Mouse (Mus musculus): ENCODE results near the gene 2010111I01Rik. TPM values are rescaled to one million over a fixed set of nuclear protein-coding genes. Genes with fewer than 3 reads are reported as not detected.

Gene 2010111I01Rik
- polyA plus RNA-seq, 1 experiment from 2014 or later: 23.5 TPM

GRCm38 (mm10) chr13:63087865-63088683 is 123.4 kb downstream of the 2010111I01Rik start:
- no peak for ATAC-seq
- no peaks in the 10 kb centered on the region for H3K36me3 ChIP-seq (ENCODE audit: control insufficient read depth, insufficient read depth, low read length)
- no peaks in the 10 kb centered on the region for H3K9me3 ChIP-seq (replicated peaks; ENCODE audit: control insufficient read depth, low read length)
- H3K27ac ChIP-seq (ENCODE audit: low read depth, low read length): no peak overlapping the region
- H3K9ac ChIP-seq (ENCODE audit: low read length): no peak overlapping the region
- no peak overlapping the region for H3K4me2 ChIP-seq (ENCODE audit: low read length)
- H3K4me3 ChIP-seq (ENCODE audit: low read depth, low read length): no peak overlapping the region
- H3K4me1 ChIP-seq (ENCODE audit: control insufficient read depth, insufficient read depth, low read length): no peaks in the 10 kb centered on the region
- no peak for DNase-seq (ENCODE audit: low spot score)
- no peaks in the 10 kb centered on the region for H3K27me3 ChIP-seq (replicated peaks; ENCODE audit: control insufficient read depth, insufficient read depth, low read length)
- 91% methylated on average over 7 of the region's 7 CpGs for WGBS

- H3K9me3 ChIP-seq (replicated peaks; ENCODE audit: control insufficient read depth, low read length): no peaks in the 10 kb centered on the region
- no peak overlapping the region for H3K4me2 ChIP-seq (ENCODE audit: low read length)
- 0 out of 2 replicates have a peak, but pooled peaks cover 2% of the 10 kb centered on the region for H3K4me1 ChIP-seq (ENCODE audit: control insufficient read depth, insufficient read depth, low read length)
- H3K36me3 ChIP-seq (ENCODE audit: control insufficient read depth, insufficient read depth, low read length): no peaks in the 10 kb centered on the region
- DNase-seq (ENCODE audit: low spot score) (no peak), ATAC-seq (no peak)
- no peak overlapping the region for H3K27ac ChIP-seq (ENCODE audit: low read depth, low read length)
- H3K27me3 ChIP-seq (replicated peaks; ENCODE audit: control insufficient read depth, insufficient read depth, low read length): no peaks in the 10 kb centered on the region
- 72% methylated on average over 4 of the region's 4 CpGs for WGBS
- H3K4me3 ChIP-seq (ENCODE audit: low read depth, low read length): no peak overlapping the region
- H3K9ac ChIP-seq (ENCODE audit: low read length): no peak overlapping the region
Measured at GRCm38 (mm10) chr13:63089513-63089912, 124.8 kb downstream of the 2010111I01Rik start.

GRCm38 (mm10) chr13:63091246-63091645 is 126.6 kb downstream of the 2010111I01Rik start:
- no peaks in the 10 kb centered on the region for H3K9me3 ChIP-seq (replicated peaks; ENCODE audit: control insufficient read depth, low read length)
- no peaks in the 10 kb centered on the region for H3K36me3 ChIP-seq (ENCODE audit: control insufficient read depth, insufficient read depth, low read length)
- DNase-seq (ENCODE audit: low spot score) (no peak), ATAC-seq (no peak)
- 0 out of 2 replicates have a peak, but pooled peaks cover 4% of the 10 kb centered on the region for H3K4me1 ChIP-seq (ENCODE audit: control insufficient read depth, insufficient read depth, low read length)
- H3K27me3 ChIP-seq (replicated peaks; ENCODE audit: control insufficient read depth, insufficient read depth, low read length): no peaks in the 10 kb centered on the region
- no peak overlapping the region for H3K27ac ChIP-seq (ENCODE audit: low read depth, low read length)
- no peak overlapping the region for H3K9ac ChIP-seq (ENCODE audit: low read length)
- 71% methylated on average over 2 of the region's 2 CpGs for WGBS
- no peak overlapping the region for H3K4me3 ChIP-seq (ENCODE audit: low read depth, low read length)
- H3K4me2 ChIP-seq (ENCODE audit: low read length): no peak overlapping the region

GRCm38 (mm10) chr13:63092299-63092698 is 127.6 kb downstream of the 2010111I01Rik start:
- no peak for DNase-seq (ENCODE audit: low spot score)
- no peak for ATAC-seq
- Histone ChIP-seq H3K9ac (ENCODE audit: low read length) (no peak overlapping the region), H3K4me3 (ENCODE audit: low read depth, low read length) (no peak overlapping the region), H3K27ac (ENCODE audit: low read depth, low read length) (no peak overlapping the region), H3K36me3 (ENCODE audit: control insufficient read depth, insufficient read depth, low read length) (no peaks in the 10 kb centered on the region), H3K4me2 (ENCODE audit: low read length) (no peak overlapping the region), H3K9me3 (replicated peaks; ENCODE audit: control insufficient read depth, low read length) (no peaks in the 10 kb centered on the region), H3K4me1 (ENCODE audit: control insufficient read depth, insufficient read depth, low read length) (0 out of 2 replicates have a peak, but pooled peaks cover 4% of the 10 kb centered on the region), H3K27me3 (replicated peaks; ENCODE audit: control insufficient read depth, insufficient read depth, low read length) (no peaks in the 10 kb centered on the region)
- WGBS: 85% methylated on average over 2 of the region's 2 CpGs

- no peak for ATAC-seq
- Histone ChIP-seq H3K27ac (ENCODE audit: low read depth, low read length) (no peak overlapping the region), H3K4me2 (ENCODE audit: low read length) (no peak overlapping the region), H3K9me3 (replicated peaks; ENCODE audit: control insufficient read depth, low read length) (no peaks in the 10 kb centered on the region), H3K4me3 (ENCODE audit: low read depth, low read length) (no peak overlapping the region), H3K9ac (ENCODE audit: low read length) (no peak overlapping the region), H3K36me3 (ENCODE audit: control insufficient read depth, insufficient read depth, low read length) (no peaks in the 10 kb centered on the region), H3K4me1 (ENCODE audit: control insufficient read depth, insufficient read depth, low read length) (0 out of 2 replicates have a peak, but pooled peaks cover 4% of the 10 kb centered on the region), H3K27me3 (replicated peaks; ENCODE audit: control insufficient read depth, insufficient read depth, low read length) (0 out of 2 replicates have a peak, but pooled peaks cover under 1% of the 10 kb centered on the region)
- WGBS: 99% methylated on average over 2 of the region's 2 CpGs
- no peak for DNase-seq (ENCODE audit: low spot score)
Measured at GRCm38 (mm10) chr13:63092874-63093273, 128.2 kb downstream of the 2010111I01Rik start.

- H3K9ac ChIP-seq (ENCODE audit: low read length): no peak overlapping the region
- no peak overlapping the region for H3K4me2 ChIP-seq (ENCODE audit: low read length)
- no peak for DNase-seq (ENCODE audit: low spot score)
- 0 out of 2 replicates have a peak, but pooled peaks cover 6% of the 10 kb centered on the region for H3K27me3 ChIP-seq (replicated peaks; ENCODE audit: control insufficient read depth, insufficient read depth, low read length)
- 88% methylated on average over 6 of the region's 6 CpGs for WGBS
- ATAC-seq: no peak
- no peak overlapping the region for H3K27ac ChIP-seq (ENCODE audit: low read depth, low read length)
- H3K9me3 ChIP-seq (replicated peaks; ENCODE audit: control insufficient read depth, low read length): no peaks in the 10 kb centered on the region
- H3K4me3 ChIP-seq (ENCODE audit: low read depth, low read length): no peak overlapping the region
- H3K4me1 ChIP-seq (ENCODE audit: control insufficient read depth, insufficient read depth, low read length): 0 out of 2 replicates have a peak, but pooled peaks cover 4% of the 10 kb centered on the region
- H3K36me3 ChIP-seq (ENCODE audit: control insufficient read depth, insufficient read depth, low read length): no peaks in the 10 kb centered on the region
Measured at GRCm38 (mm10) chr13:63093636-63094035, 128.9 kb downstream of the 2010111I01Rik start.

GRCm38 (mm10) chr13:63094317-63095131 is 129.8 kb downstream of the 2010111I01Rik start:
- no peaks in the 10 kb centered on the region for H3K36me3 ChIP-seq (ENCODE audit: control insufficient read depth, insufficient read depth, low read length)
- H3K27me3 ChIP-seq (replicated peaks; ENCODE audit: control insufficient read depth, insufficient read depth, low read length): 0 out of 2 replicates have a peak, but pooled peaks cover 6% of the 10 kb centered on the region
- ATAC-seq (peak; percentile 48; the same call in 1 of the 2 replicates), DNase-seq (ENCODE audit: low spot score) (peak; percentile 60)
- H3K27ac ChIP-seq (ENCODE audit: low read depth, low read length): no peak overlapping the region
- H3K9ac ChIP-seq (ENCODE audit: low read length): no peak overlapping the region
- H3K4me2 ChIP-seq (ENCODE audit: low read length): no peak overlapping the region
- 0 out of 2 replicates have a peak, but pooled peaks cover 4% of the 10 kb centered on the region for H3K4me1 ChIP-seq (ENCODE audit: control insufficient read depth, insufficient read depth, low read length)
- 2% methylated on average over 8 of the region's 8 CpGs for WGBS
- H3K9me3 ChIP-seq (replicated peaks; ENCODE audit: control insufficient read depth, low read length): no peaks in the 10 kb centered on the region
- H3K4me3 ChIP-seq (ENCODE audit: low read depth, low read length): no peak overlapping the region

GRCm38 (mm10) chr13:63096764-63097163 is 132.1 kb downstream of the 2010111I01Rik start:
- Histone ChIP-seq H3K36me3 (ENCODE audit: control insufficient read depth, insufficient read depth, low read length) (no peaks in the 10 kb centered on the region), H3K27me3 (replicated peaks; ENCODE audit: control insufficient read depth, insufficient read depth, low read length) (0 out of 2 replicates have a peak, but pooled peaks cover 6% of the 10 kb centered on the region), H3K9ac (ENCODE audit: low read length) (no peak overlapping the region), H3K4me1 (ENCODE audit: control insufficient read depth, insufficient read depth, low read length) (0 out of 2 replicates have a peak, but pooled peaks cover 4% of the 10 kb centered on the region), H3K9me3 (replicated peaks; ENCODE audit: control insufficient read depth, low read length) (no peaks in the 10 kb centered on the region), H3K4me3 (ENCODE audit: low read depth, low read length) (no peak overlapping the region), H3K27ac (ENCODE audit: low read depth, low read length) (no peak overlapping the region), H3K4me2 (ENCODE audit: low read length) (no peak overlapping the region)
- WGBS: 75% methylated on average over 3 of the region's 3 CpGs
- no peak for DNase-seq (ENCODE audit: low spot score)
- ATAC-seq: no peak

Data from forebrain, embryonic 14.5 days (tissue).